Mouse (Mus musculus) macrophage (primary cell): ENCODE measurements around the gene Fhad1. TPM values are rescaled to one million over a fixed set of nuclear protein-coding genes. Genes with fewer than 3 reads are reported as not detected.
A peak's percentile ranks its signal among the peaks of the same experiment; 100 is the strongest.

ENCODE experiments used
- H3K27ac ChIP-seq: fragments of 350-480 bp; formaldehyde crosslinking; 2 replicates; pipeline ENCODE4 v1.9.0; 2021
- H3K36me3 ChIP-seq: fragments of 350-480 bp; formaldehyde crosslinking; 2 replicates; pipeline ENCODE4 v1.9.0; 2021; ENCODE audit errors: inconsistent target
- H3K4me3 ChIP-seq: fragments of 350-480 bp; formaldehyde crosslinking; 2 replicates; pipeline ENCODE4 v1.9.0; 2021; ENCODE audit errors: inconsistent target
- H3K79me2 ChIP-seq: fragments of 350-480 bp; formaldehyde crosslinking; 2 replicates; pipeline ENCODE4 v1.9.0; 2021; ENCODE audit errors: inconsistent target
- WGBS: methylation state at CpG from one replicate; pipeline ENCODE4 v1.1.7; 2026; ENCODE audit warnings: inconsistent platforms; ENCODE audit not compliant: missing documents; 5-methylcytosine and 5-hydroxymethylcytosine counted together
- polyA plus RNA-seq: library from polyadenylated mRNA; stranded (reverse); fragments of 250-400 nt; gene quantifications from 3 replicates; pipeline ENCODE4 v1.2.4, GENCODE M21; 2018; ENCODE audit warnings: inconsistent platforms

Gene Fhad1
- polyA plus RNA-seq, 1 experiment from 2014 or later, result 5.4 TPM

DNA sequence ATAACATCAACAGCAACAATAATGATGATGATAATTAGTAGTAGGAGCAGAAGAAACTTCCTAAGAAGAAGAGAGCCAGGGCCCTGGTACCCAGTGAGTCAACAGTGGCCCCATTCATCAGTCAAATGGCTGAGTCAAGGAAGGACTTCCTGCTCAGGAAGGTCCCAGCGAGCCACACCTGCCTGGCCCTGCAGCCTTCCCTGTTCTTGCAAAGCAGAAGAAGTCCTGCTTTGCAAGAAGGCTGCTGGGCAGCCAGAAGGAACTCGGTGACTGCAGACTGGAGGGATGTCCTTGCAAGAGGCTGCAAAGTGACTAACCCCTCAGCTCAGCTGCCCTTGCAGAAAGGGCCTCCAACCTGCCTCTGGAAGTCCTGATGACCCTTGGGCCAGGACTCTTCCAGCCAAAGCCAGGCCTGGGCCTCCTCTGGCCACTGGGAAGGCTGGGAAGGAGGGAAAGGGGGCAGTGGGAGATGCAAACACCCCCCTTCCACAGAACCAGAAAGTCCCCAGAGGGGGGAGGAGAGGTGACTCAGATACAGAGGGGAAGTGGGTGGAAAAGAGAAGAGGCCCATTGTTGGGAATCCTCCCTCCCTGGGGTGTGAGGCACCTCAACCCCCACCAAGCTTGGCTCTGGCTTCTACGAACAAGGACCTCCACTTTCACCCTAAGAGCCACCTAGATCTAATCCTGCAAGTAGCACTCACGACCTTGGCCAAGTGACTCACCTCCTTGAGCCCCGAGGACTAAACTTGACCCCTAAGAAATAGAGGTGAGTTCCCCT is 145.3 kb downstream of the Fhad1 start:
- peaks cover 39% of the 10 kb centered on the region for H3K36me3 ChIP-seq
- H3K27ac ChIP-seq, result peak overlapping the region; percentile 99
- no peak overlapping the region; the same call in 1 of the 2 replicates for H3K4me3 ChIP-seq
- WGBS, result 17% methylated on average over 5 of the region's 5 CpGs
- peaks cover 99% of the 10 kb centered on the region for H3K79me2 ChIP-seq

DNA sequence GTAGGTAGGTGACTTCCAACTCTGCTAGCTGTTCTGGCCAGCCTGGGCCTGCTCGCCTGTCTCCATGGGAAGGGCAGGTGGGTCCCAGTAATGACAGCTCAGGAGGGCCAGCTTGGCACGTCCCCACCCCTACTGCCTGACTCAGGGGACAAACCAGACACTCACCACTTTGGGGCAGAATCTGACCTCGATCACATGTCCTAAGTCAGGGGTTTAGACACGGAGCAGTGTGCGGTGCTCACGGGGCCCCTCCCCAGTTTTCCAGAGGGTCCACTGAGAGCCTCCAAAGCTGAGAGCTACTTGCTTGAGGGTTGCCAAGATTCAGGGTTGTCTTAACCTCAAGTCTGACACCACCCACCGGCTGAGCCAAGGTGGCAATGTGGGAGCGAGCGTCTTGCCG is 146.8 kb downstream of the Fhad1 start:
- peaks cover 55% of the 10 kb centered on the region for H3K36me3 ChIP-seq
- H3K4me3 ChIP-seq, result no peak overlapping the region
- peak overlapping the region; percentile 99 for H3K27ac ChIP-seq
- H3K79me2 ChIP-seq, result peaks cover 100% of the 10 kb centered on the region
- 90% methylated on average over 10 of the region's 10 CpGs for WGBS

DNA sequence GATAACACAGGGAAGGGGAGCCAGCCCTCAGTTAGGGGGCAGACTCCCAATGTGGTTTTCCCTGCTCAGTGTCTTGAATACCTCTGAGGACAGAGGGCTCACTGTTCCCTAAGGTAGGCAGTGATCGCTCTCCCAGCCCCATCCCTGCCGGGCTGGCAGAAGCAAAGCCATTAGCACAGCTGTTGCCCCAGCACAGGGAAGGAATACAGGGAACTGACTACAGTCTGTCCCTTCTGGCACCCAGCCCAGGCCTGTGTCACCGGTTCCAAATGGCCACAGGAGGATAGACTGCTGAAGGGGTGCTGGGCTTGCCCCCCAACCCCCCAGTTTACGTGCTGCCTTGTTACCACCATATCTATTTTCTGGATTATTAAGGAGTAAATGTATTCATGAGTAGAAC is 147.4 kb downstream of the Fhad1 start:
- Histone ChIP-seq H3K4me3 (no peak overlapping the region), H3K36me3 (peaks cover 58% of the 10 kb centered on the region), H3K79me2 (peaks cover 100% of the 10 kb centered on the region), H3K27ac (peak overlapping the region; percentile 99)
- 64% methylated on average over 4 of the region's 4 CpGs for WGBS

- H3K4me3 ChIP-seq, result no peak overlapping the region
- 93% methylated on average over 9 of the region's 10 CpGs for WGBS
- H3K36me3 ChIP-seq, result peaks cover 63% of the 10 kb centered on the region
- H3K79me2 ChIP-seq, result peaks cover 100% of the 10 kb centered on the region
- peak overlapping the region; percentile 99; the same call in 1 of the 2 replicates for H3K27ac ChIP-seq
These were observed 147.9 kb downstream of the Fhad1 start for GRCm38 (mm10) chr4:141866933-141867490.

GRCm38 (mm10) chr4:141865600-141865999 is 149.3 kb downstream of the Fhad1 start:
- 92% methylated on average over 5 of the region's 5 CpGs for WGBS
- Histone ChIP-seq H3K36me3 (peaks cover 77% of the 10 kb centered on the region), H3K27ac (no peak overlapping the region), H3K4me3 (no peak overlapping the region), H3K79me2 (peaks cover 100% of the 10 kb centered on the region)

DNA sequence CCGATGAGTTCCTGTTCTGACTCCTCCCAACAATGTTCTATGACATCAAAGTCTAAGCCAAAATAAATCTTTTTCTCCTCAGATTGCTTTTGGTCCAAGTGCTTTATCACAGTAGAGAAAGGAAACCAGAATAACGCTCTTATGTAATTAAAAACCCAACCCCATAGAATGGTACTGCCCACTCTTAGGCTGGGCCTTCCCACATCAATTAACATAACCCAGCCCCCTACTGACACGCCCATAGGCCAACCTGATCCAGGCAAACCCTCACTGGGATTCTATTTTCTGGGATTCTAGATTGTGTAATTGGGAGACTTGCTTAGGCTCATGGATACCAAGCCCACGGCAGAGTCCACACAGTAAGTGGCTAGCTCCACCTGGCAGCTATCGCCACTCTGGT is 149.9 kb downstream of the Fhad1 start:
- Histone ChIP-seq H3K79me2 (peaks cover 100% of the 10 kb centered on the region), H3K36me3 (peaks cover 83% of the 10 kb centered on the region), H3K27ac (no peak overlapping the region), H3K4me3 (no peak overlapping the region)
- 88% methylated on average over 5 of the region's 5 CpGs for WGBS

- H3K4me3 ChIP-seq, result no peak overlapping the region
- no peak overlapping the region for H3K27ac ChIP-seq
- peaks cover 88% of the 10 kb centered on the region for H3K36me3 ChIP-seq
- peaks cover 100% of the 10 kb centered on the region for H3K79me2 ChIP-seq
- 96% methylated on average over 6 of the region's 8 CpGs for WGBS
These were observed 150.4 kb downstream of the Fhad1 start for GRCm38 (mm10) chr4:141864506-141864905.

DNA sequence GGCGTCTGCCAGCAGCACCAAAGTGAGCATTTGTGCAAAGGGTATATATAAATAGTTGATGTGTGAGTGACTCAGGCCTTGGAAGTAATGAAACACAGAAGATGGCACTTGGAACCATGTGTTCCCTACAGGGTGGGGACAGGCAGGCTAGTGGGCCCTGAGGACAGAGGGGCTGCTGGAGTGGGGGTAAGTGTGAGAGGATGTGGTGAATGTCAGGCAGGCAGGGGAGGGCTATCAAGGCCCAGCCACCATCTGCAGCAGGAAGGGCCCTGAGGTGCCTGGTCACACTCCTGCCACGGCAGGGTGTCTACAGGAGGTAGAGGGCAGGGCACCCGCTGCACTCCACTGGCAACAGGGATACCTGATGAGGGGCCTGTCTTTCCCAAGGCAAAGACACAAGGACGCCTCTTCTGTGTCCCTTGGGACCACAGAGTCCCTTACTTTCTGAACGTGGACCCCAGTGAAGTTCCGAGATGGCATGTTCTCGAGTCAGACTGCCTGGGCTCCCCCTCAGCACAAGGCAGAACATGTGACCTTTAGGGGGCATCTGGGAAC is 151.1 kb downstream of the Fhad1 start:
- Histone ChIP-seq H3K79me2 (peaks cover 93% of the 10 kb centered on the region), H3K36me3 (peaks cover 95% of the 10 kb centered on the region), H3K4me3 (no peak overlapping the region), H3K27ac (no peak overlapping the region)
- WGBS, result 74% methylated on average over 7 of the region's 7 CpGs

GRCm38 (mm10) chr4:141862867-141863266 is 152.0 kb downstream of the Fhad1 start:
- WGBS, result 93% methylated on average over 4 of the region's 5 CpGs
- Histone ChIP-seq H3K27ac (no peak overlapping the region), H3K79me2 (peaks cover 84% of the 10 kb centered on the region), H3K36me3 (peaks cover 92% of the 10 kb centered on the region), H3K4me3 (no peak overlapping the region)

- Histone ChIP-seq H3K4me3 (no peak overlapping the region), H3K27ac (no peak overlapping the region), H3K36me3 (peaks cover 80% of the 10 kb centered on the region), H3K79me2 (peaks cover 73% of the 10 kb centered on the region)
- WGBS, result 62% methylated on average over 16 of the region's 17 CpGs
These were observed 153.1 kb downstream of the Fhad1 start for GRCm38 (mm10) chr4:141861591-141862295.

- Histone ChIP-seq H3K27ac (no peak overlapping the region), H3K4me3 (no peak overlapping the region), H3K79me2 (peaks cover 59% of the 10 kb centered on the region), H3K36me3 (peaks cover 67% of the 10 kb centered on the region)
- 73% methylated on average over 16 of the region's 19 CpGs for WGBS
These were observed 154.5 kb downstream of the Fhad1 start for GRCm38 (mm10) chr4:141860246-141860841.

DNA sequence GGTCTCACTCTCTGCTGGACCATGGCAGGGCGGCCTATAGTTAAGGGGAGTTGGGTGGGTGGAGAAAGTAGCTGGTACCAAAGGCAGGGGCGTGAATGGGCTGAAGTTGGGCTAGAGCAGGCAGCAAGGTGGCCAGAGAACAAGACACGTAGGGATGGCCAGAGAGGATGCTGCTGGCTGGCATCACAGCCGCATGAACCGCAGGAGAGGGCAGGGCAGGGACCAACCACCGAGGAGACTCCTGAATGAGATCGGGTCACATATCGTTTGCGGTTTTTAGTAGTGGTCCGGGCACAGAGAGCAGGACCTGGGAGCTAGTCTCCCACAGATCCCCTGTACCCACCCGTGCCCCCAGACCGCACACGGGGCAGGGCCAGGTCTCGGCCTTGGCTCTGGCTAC is 155.5 kb downstream of the Fhad1 start:
- Histone ChIP-seq H3K27ac (no peak overlapping the region), H3K36me3 (peaks cover 58% of the 10 kb centered on the region), H3K4me3 (no peak overlapping the region), H3K79me2 (peaks cover 49% of the 10 kb centered on the region)
- 97% methylated on average over 14 of the region's 14 CpGs for WGBS

DNA sequence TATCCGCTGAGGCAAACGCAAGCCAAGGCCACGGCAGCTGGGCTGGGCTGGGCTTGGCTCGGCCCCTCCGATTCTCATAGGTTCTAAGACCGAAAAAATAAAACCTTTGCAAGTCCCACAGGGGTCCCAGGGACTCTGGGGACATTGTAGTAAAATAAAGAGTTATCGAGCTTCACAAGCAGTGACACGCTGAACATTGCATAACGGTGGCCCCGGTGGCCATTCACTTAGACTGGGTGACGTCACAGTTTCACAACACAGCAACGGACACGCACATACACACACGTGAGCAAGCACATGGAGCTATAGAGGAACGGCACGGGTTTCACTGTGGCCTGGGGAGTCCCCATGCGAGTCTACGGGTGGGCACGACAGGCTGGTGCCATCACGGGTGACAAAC is 156.4 kb downstream of the Fhad1 start:
- H3K4me3 ChIP-seq, result no peak overlapping the region
- H3K79me2 ChIP-seq, result peaks cover 40% of the 10 kb centered on the region
- peaks cover 50% of the 10 kb centered on the region for H3K36me3 ChIP-seq
- H3K27ac ChIP-seq, result no peak overlapping the region
- 58% methylated on average over 18 of the region's 20 CpGs for WGBS

DNA sequence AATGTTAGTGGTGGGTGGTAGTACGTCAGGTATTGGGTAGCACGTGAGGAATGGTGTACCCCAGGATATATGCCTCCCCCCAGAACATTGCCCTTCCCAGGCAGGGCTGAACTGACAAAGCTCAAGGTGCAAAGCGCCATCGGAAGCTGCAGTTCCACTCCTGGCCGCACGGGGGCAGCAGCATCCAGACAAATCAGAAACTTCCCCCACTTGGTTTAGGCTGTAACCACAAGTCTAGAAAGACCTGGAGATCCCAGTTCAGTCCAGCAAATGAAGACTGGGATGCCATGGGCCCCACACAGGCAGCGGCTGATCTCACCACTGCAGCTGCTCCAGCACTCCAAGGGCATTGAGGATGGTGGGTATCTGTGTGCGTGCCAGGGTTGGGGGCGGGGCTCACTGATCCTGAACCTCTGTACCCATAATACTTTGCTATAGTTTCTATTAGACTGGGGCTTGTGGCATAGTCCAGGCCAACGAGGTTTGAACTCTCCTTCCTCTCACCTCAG is 157.4 kb downstream of the Fhad1 start:
- Histone ChIP-seq H3K79me2 (peaks cover 30% of the 10 kb centered on the region), H3K4me3 (no peak overlapping the region), H3K36me3 (peaks cover 42% of the 10 kb centered on the region), H3K27ac (no peak overlapping the region)
- WGBS, result 25% methylated on average over 10 of the region's 10 CpGs
